Mouse (Mus musculus) liver, adult (tissue): Measurements from ENCODE around the gene Morc1.

ENCODE experiments used
- GATA4 ChIP-seq: IDR thresholded peaks from 2 replicates; pipeline ENCODE4 v1.6.1; 2014; ENCODE audit warnings: mild to moderate bottlenecking, low read length; ENCODE audit not compliant: insufficient replicate concordance

Gene Morc1

GRCm38 (mm10) chr16:48574499-48574898, 143.5 kb downstream of the Morc1 start:
- no peak for TF ChIP-seq GATA4

- no peak for TF ChIP-seq GATA4
Measured at GRCm38 (mm10) chr16:48585369-48585768, 154.3 kb downstream of the Morc1 start.

- no peak for TF ChIP-seq GATA4
Measured at GRCm38 (mm10) chr16:48594457-48594856, 163.4 kb downstream of the Morc1 start.

- TF ChIP-seq GATA4 = no peak
Measured at GRCm38 (mm10) chr16:48595216-48595615, 164.2 kb downstream of the Morc1 start.

- TF ChIP-seq GATA4 = no peak
Measured at GRCm38 (mm10) chr16:48603735-48604211, 172.7 kb downstream of the Morc1 start.

- TF ChIP-seq GATA4 = no peak
Measured at GRCm38 (mm10) chr16:48606476-48607038, 175.5 kb downstream of the Morc1 start.

- TF ChIP-seq GATA4 = no peak
Measured at GRCm38 (mm10) chr16:48608224-48608623, 177.2 kb downstream of the Morc1 start.

GRCm38 (mm10) chr16:48610866-48611265, 179.8 kb downstream of the Morc1 start:
- no peak for TF ChIP-seq GATA4

- no peak for TF ChIP-seq GATA4
Measured at GRCm38 (mm10) chr16:48611436-48611835, 180.4 kb downstream of the Morc1 start.

GRCm38 (mm10) chr16:48613783-48614182, 182.7 kb downstream of the Morc1 start:
- no peak for TF ChIP-seq GATA4

GRCm38 (mm10) chr16:48620510-48620909, 189.5 kb downstream of the Morc1 start:
- no peak for TF ChIP-seq GATA4

- no peak for TF ChIP-seq GATA4
Measured at GRCm38 (mm10) chr16:48621019-48621418, 190.0 kb downstream of the Morc1 start.

GRCm38 (mm10) chr16:48623447-48623846, 192.4 kb downstream of the Morc1 start:
- no peak for TF ChIP-seq GATA4

GRCm38 (mm10) chr16:48626186-48626585, 195.1 kb downstream of the Morc1 start:
- no peak for TF ChIP-seq GATA4

- no peak for TF ChIP-seq GATA4
Measured at GRCm38 (mm10) chr16:48627296-48627695, 196.3 kb downstream of the Morc1 start.

- TF ChIP-seq GATA4 = no peak
Measured at GRCm38 (mm10) chr16:48629710-48630109, 198.7 kb downstream of the Morc1 start.

- TF ChIP-seq GATA4 = no peak
Measured at GRCm38 (mm10) chr16:48630466-48630865, 199.4 kb downstream of the Morc1 start.
